Mouse (Mus musculus) central nervous system, embryonic 18 days (tissue): Measurements from ENCODE around the gene Sprr1a. TPM values are rescaled to one million over a fixed set of nuclear protein-coding genes. Genes with fewer than 3 reads are reported as not detected.

Experiments used
- polyA plus RNA-seq: library from polyadenylated mRNA; depleted of rRNA; stranded (reverse); fragments of >200 nt; gene quantifications from 2 replicates; pipeline ENCODE4 v1.2.3, GENCODE M21; 2012; rRNA removed

The Sprr1a gene
- polyA plus RNA-seq = 0.07 and 0.25 TPM in 2 replicates

DNA sequence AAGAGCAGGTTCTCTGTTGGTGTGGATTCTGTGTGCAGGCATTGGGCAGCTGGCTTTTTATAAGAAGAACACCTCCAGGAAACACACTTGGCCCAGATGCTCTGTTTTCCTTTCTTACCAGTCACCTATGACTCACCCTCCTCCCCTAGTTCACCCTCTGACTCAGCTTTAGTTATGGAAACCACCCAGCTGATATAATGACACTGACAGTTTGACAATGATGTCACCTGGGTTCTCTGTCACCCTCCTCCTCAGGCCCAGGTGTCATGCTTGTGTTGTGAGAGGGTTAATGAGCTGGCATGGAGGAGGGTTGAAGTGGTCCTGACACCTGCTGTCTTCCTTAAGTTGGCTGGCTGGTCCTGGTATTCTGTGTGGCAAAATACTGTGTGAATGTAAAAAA, at the start of gene Sprr1a:
Gene Sprr1a (minus strand): TSS at position 33 of the 400 bp plus-strand sequence.

DNA sequence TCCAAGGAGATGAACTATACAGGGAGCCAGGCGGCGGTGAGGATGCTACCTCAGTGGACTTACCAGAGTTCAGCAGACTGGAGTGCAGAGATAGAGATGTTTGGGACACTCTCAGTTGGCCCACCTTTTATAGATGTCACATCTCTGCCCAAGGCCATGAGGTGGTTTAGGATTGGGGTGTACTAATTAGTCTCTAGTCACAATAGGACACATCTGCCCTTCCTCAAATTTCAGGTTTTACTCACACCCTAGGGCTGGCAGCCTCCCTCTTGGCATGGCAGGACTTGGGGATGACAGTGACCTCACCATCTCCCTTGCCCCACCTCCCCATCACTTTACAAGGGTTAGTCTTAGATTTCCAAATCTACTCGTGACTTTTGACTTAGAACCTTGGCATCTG, 48.7 kb upstream of the Sprr1a start, which contains the start of gene 2310046K23Rik:
Gene 2310046K23Rik (minus strand): TSS at position 101 of the 400 bp plus-strand sequence.

DNA sequence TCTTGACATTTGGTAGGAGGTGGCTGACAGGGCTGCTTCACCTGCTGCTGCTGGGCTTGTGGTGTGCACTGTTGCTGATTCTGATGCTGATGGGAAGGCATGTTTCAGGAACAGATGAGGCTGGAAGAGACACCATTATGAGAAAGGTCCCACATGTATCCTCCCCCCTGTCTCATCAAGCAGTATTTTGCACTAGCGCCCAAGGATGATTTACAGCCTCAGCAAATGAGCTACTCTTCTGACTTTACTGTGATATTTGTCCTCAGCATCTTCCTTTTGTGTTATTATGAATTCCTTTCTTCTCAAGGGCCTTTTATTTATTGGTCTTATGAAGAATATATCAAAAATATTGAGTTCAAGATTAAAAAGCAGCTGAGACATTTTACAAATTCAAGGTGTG, 14.7 kb upstream of the Sprr1a start, which contains the start of gene Sprr4:
Gene Sprr4 (minus strand): TSS at position 101 of the 400 bp plus-strand sequence.

DNA sequence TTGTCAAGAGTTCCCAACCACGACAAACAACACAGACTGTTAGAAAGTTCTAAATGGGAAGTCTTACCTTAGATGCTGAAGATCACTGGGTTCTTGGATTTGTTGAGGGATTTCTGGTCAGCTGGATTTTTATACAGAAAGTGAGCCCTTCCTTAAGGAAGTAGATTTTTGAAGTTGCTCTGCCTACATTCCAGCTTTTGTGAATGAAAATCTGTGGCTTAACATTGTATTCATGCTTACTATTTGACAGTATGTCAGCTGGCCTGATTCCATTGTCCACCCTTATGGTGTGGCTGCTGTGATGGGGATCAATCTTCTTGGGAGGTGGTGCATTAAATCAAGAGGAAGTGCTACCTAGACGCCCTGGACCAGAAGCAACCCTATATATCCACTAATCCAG, 27.1 kb downstream of the Sprr1a start, which contains the start of gene Sprr3:
Gene Sprr3 (minus strand): TSS at position 101 of the 400 bp plus-strand sequence.

DNA sequence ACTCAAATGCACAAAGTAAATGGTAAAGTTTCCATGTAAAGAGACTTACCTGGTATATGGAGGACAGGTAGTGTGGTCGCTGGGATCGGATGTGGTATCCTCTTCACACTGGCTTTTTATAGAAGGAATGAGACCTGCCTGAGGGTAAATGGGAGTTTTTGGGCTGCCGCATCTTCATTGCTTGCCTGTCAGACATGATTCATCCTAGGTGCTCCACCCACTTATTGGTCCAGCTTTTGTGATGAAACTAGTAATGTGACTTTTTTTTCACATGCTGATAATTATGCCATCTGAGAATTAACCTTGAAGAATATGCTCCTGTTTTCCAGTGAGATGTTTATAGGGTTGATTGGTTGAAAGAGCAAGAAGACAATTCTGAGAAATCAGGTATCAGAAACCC, 47.0 kb downstream of the Sprr1a start, which contains the start of gene Sprr1b:
Gene Sprr1b (minus strand): TSS at position 101 of the 400 bp plus-strand sequence.

Other genes starting within 250 kb of the Sprr1a start
- gene Sprr2a3, start 200.5 kb downstream of the Sprr1a start, polyA plus RNA-seq = 0.12 TPM in 1 of 2 replicates, not detected in the other
- gene Sprr2b, start 169.3 kb downstream of the Sprr1a start, polyA plus RNA-seq = not detected in 2 replicates
- gene Sprr2d, start 146.8 kb downstream of the Sprr1a start, polyA plus RNA-seq = 0.83 TPM in 1 of 2 replicates, not detected in the other
- gene Sprr2e, start 133.8 kb downstream of the Sprr1a start, polyA plus RNA-seq = not detected in 2 replicates
- gene Sprr2f, start 120.7 kb downstream of the Sprr1a start, polyA plus RNA-seq = not detected in 2 replicates
- 0.88 TPM in 1 of 2 replicates, not detected in the other for gene Sprr2h, start 100.2 kb downstream of the Sprr1a start, polyA plus RNA-seq
- 0.30 TPM in 1 of 2 replicates, not detected in the other for gene Sprr2i, start 77.9 kb downstream of the Sprr1a start, polyA plus RNA-seq
- not detected in 2 replicates for gene Sprr2j-ps, start 67.8 kb downstream of the Sprr1a start, polyA plus RNA-seq
- 3.7 and 6.2 TPM in 2 replicates for gene Gm9774, start 56.5 kb downstream of the Sprr1a start, polyA plus RNA-seq
- gene Sprr2k, start 53.3 kb downstream of the Sprr1a start, polyA plus RNA-seq = not detected in 2 replicates
- gene Sprr1b, start 47.1 kb downstream of the Sprr1a start, polyA plus RNA-seq = not detected in 2 replicates
- gene Sprr3, start 27.2 kb downstream of the Sprr1a start, polyA plus RNA-seq = not detected in 2 replicates
- gene Sprr4, start 14.6 kb upstream of the Sprr1a start, polyA plus RNA-seq = not detected in 2 replicates
- gene 2310046K23Rik, start 48.6 kb upstream of the Sprr1a start, polyA plus RNA-seq = not detected in 2 replicates
- not detected in 2 replicates for gene Ivl, start 87.8 kb upstream of the Sprr1a start, polyA plus RNA-seq
- not detected in 2 replicates for gene Smcp, start 103.1 kb upstream of the Sprr1a start, polyA plus RNA-seq
- not detected in 2 replicates for gene 2210017I01Rik, start 121.6 kb upstream of the Sprr1a start, polyA plus RNA-seq
- gene Lce6a, start 135.8 kb upstream of the Sprr1a start, polyA plus RNA-seq = not detected in 2 replicates
- not detected in 2 replicates for gene Lce1a1, start 162.4 kb upstream of the Sprr1a start, polyA plus RNA-seq
- gene Lce1b, start 171.0 kb upstream of the Sprr1a start, polyA plus RNA-seq = not detected in 2 replicates
- not detected in 2 replicates for gene Lce1a2, start 184.4 kb upstream of the Sprr1a start, polyA plus RNA-seq
- gene Lce1c, start 193.4 kb upstream of the Sprr1a start, polyA plus RNA-seq = not detected in 2 replicates
- gene Lce1d, start 201.3 kb upstream of the Sprr1a start, polyA plus RNA-seq = not detected in 2 replicates
- gene Lce1e, start 223.2 kb upstream of the Sprr1a start, polyA plus RNA-seq = not detected in 2 replicates
- not detected in 2 replicates for gene Lce1f, start 234.5 kb upstream of the Sprr1a start, polyA plus RNA-seq